Mouse (Mus musculus) lung, adult 18-20 months (tissue): Measurements from ENCODE around the gene Gm13199.
A peak's percentile ranks its signal among the peaks of the same experiment; 100 is the strongest.

ENCODE experiments used
- DNase-seq, 2 experiments: peaks; one replicate each; pipeline ENCODE4 v3.0.0; 2022; ENCODE audit warnings: mixed read lengths in 2 of 2

Gm13199 gene

GRCm38 (mm10) chr2:5862834-5863233 is at the start of gene Gm13199:
Gene Gm13199 (minus strand): TSS chr2:5862934.
- no peak for DNase-seq

DNA sequence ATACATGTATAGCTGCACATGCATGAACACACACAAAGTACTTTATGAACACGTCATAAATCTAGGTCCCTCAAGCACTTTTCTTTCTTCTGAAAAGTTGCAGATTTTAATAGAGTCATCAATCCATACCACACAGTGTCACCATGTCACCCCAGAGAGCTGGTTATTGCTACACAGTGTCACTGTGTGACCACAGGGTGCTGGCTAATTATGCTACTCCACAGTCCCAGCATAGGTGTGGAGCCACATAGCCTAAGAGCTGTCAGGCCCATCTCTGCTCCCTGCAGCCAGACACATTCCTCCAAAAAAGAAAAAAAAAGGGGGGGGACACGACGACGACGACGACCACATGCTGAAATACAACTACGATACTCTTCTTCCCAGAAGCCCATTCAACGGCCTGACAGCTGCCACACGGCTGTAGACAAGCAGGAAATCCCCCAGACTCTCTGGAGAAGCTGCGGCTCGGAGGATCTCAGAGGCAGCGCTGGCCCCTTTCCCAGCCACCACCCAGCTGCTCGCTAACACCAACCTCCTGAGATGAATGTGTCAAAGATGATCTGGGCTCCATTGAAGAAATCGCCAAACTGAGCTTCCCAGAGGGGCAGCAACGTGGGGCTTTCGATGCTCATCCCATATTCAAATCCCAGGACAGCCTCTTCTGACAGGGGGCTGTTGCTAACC is 48.7 kb upstream of the Gm13199 start:
- no peak for DNase-seq

DNA sequence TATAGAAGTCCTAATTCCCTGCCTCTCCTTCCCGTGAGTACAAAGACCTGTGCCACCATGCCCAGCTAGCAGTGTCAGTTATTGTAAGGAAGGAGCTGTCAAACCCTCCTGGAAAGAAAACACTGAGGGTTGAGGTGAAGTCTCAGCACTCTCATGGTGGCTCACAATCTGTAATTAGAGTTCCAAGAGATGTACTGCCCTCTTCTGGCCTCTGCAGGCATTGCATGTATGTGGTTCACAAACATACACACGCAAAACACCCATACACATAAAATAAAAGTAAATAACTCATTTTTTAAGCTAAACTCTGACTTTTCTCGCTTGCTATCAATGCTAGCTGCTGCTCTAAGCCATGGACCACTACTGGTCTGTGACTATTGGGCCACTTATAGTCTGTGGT is 43.9 kb upstream of the Gm13199 start:
- peak in 1 of 2 experiments; percentile 14 for DNase-seq

DNA sequence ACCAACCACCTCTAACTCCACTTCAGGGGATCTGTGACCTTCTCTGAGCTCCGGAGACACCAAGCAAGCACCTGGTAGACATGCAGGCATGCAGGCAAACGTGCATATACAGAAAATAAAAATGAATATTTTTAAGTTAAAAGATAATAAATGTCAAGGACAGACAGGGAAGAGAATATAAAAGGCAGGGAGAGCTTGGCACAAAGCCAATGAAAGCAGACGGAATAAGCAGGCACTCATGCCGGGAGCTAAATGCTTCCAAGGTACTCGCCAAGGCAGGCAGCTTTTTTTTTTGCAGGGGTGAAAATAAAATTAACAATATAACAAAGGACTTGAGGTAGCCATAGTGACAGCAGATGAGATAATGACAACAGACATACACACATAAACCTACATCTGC is 43.4 kb upstream of the Gm13199 start:
- DNase-seq, result no peak

- DNase-seq, result peak in 1 of 2 experiments; percentile 8
Measured at GRCm38 (mm10) chr2:5900145-5900544, 37.4 kb upstream of the Gm13199 start.

DNA sequence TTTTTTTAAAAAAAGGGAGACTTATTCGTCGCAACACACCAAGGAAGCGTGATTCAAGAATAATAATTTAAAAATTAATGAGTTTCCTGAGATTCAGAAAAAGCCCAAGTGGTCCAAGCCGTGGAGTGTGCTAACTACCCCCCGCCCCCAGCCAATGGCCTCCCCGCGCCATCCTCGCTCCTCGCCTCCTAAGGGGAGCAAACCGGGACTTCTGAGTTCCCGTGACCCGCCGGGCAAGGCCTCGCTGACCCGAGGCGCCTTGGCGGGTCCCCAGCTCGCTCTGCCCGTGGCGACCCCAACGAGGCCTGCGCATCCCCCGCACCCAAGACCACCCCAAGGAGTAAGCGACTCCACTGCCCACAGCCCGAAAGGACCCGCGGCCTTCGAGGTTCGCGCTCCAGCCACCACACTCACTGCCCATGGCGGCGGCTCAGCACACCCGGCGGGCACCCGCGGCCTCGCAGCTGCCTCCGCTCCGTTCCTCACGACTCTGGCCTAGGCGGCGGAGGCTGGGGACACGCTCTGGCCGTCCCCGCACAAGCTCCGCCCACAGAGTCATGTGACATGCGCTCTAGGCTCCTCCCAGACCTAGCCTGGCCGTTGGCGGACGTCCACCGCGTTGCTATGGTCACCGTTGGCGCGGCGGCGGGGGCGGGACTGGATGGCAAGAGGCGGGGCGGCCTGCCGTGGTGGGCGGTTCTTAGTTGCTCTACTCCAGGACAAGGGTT is 32.3 kb upstream of the Gm13199 start, which contains the start of gene Sec61a2:
Gene Sec61a2 (minus strand): TSS at position 590 of the 728 bp plus-strand sequence.
- peak; percentile 96 to 97 for DNase-seq

- peak in 1 of 2 experiments; percentile 4 for DNase-seq
Measured at GRCm38 (mm10) chr2:5894296-5894695, 31.6 kb upstream of the Gm13199 start.

DNA sequence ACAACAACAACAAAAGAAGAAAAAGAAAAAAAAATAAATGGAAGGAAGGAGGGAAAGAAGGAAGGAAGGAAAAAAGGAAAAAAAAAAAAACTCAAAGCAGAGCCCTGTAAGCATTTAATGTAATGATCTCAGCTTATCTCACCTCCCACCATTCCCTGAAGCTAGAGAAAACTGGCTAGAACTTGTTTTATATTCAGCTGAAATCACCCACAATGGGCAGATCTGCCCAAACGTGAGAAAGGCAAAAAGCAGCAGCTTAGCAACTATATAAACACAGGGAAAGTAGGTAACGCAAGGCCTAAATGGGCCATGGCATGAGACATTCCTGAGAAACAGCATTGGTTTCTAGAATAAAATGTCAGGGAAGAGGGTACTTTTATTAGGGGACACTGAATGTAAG is 26.7 kb upstream of the Gm13199 start:
- DNase-seq, result no peak

- DNase-seq, result no peak
Measured at GRCm38 (mm10) chr2:5888865-5889264, 26.1 kb upstream of the Gm13199 start.

GRCm38 (mm10) chr2:5877446-5877845 is 14.7 kb upstream of the Gm13199 start:
- DNase-seq, result no peak

DNA sequence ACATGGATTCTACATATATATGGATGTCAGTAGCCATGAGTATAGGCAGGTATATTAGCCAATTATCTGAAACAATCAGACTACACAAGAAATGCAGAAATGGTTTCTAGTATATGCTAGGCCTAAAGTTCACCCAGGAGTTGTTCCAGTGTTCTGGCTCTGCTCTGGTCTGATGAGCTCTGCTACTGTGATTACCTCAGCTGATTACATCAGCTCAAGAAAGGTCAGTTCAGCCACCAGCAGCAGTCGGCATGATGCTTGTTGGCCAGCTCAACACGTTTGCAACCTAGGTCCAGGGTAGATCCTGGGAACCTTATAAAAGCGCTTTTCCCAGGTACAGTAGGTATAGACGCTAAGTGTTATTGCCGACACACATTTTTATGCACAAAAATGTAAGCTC is 7.0 kb upstream of the Gm13199 start:
- DNase-seq, result no peak

DNA sequence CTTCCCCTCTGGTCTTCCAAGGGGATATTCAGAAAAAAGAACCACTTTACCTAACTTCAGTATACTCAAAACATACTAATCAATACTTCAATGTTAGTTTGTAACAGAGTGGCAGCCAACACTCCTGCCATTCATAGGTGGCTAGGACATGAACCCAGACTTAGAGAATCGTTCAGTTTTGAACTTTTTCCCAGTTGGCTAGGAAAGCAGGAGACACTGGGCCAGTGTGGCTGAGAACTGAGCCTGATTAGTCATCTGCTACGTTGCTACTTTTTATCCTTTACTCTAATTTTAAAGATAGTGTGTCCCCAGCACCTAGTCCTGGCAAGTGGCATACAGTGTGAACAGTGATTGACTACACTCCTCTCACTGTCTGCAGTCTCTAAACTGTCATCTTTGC is 4.9 kb upstream of the Gm13199 start:
- DNase-seq, result no peak

DNA sequence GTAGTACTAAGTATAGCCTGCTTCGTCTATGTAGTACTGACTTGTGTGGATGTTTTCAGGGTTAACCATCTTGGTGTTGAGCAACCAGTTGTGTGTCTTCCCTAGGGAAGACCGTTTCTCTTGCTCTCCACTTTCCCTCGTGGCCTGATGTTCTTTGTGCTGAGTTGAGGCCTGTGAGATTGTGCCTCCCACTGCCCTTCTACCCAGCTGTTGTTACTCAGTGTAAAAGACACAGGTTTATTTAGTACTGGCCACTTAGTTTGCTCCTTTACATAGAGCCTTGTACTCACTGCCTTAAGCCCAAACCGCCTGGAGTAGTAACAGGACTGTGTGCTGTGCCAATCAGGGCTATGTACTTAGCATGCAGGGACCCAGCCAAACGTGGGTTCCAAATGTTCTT is 10.9 kb downstream of the Gm13199 start:
- no peak for DNase-seq

GRCm38 (mm10) chr2:5851116-5851515 is 11.6 kb downstream of the Gm13199 start:
- peak in 1 of 2 experiments; percentile 20 for DNase-seq

GRCm38 (mm10) chr2:5845826-5846225 is 16.9 kb downstream of the Gm13199 start:
- DNase-seq, result no peak

DNA sequence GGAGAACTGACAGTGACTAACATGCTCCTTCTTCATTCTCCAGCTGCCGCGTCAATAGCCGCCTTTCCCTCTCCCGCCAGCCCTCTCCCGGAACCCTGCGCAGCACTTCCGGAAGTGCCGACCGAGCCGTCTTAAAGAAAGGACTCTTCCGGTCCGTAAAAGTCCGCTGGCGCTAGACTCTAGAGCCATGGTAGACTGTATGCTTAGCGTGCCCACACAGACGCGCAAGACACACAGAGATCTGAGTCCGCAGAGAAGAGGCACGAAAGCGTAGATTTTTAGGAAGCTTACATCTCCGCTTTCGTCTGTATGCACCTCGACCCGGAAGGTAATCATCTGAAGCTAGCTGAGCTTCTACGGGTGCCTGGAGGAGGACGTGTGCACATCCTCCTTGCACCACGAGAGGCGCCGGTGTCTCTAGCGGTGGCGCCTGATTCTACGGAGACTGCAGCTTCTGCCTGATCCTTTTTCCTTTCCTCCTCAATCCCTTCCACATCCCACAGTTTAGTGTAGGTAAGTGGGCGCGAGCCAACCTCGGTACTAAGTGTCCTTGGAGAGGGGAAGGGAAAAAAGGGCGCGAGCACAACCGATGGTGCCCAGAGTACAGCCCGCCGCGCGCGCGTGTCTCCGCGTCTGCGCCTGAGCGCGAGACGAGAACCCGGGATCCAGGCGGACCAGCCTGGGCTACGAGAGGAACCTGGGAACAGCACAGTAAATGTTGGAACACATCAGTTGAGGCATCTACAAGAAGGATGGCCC is 17.7 kb downstream of the Gm13199 start, which contains the start of the genes Nudt5 and Cdc123:
Gene Nudt5 (plus strand): TSS at position 147 of the 759 bp plus-strand sequence.
Gene Cdc123 (minus strand): TSS at position 292 of the 759 bp plus-strand sequence.
- peak; percentile 89 to 91 for DNase-seq

DNA sequence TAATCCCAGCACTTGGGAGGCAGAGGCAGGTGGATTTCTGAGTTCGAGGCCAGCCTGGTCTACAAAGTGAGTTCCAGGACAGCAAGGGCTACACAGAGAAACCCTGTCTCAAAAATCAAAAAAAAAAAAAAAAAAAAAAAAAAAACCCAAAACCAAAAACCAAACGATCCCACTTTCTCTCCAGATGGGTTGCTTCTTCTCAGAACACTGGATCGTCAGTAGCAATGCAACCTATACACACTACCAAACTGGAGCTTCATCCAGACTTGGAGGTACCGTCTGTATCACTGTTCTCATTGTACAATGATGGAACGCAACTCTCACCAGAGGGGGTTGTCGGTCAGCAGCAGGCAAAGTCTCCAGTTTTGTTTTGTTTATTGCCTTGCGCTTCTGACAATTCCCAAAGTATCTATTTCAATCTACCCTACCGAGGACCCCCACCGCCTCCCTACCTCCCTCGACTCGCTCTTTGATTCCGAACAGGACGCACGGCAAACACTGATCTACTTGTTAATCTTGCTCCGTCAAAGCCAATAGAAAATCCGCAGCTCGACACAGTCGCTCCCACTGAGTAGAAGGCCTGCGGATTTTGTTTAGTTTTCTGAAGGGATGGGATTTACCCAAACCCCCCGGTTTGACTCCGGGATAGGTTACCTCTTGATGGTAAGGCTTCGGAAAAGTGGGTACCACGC is 18.4 kb downstream of the Gm13199 start:
- DNase-seq, result no peak

- no peak for DNase-seq
Measured at GRCm38 (mm10) chr2:5840815-5841214, 21.9 kb downstream of the Gm13199 start.

DNA sequence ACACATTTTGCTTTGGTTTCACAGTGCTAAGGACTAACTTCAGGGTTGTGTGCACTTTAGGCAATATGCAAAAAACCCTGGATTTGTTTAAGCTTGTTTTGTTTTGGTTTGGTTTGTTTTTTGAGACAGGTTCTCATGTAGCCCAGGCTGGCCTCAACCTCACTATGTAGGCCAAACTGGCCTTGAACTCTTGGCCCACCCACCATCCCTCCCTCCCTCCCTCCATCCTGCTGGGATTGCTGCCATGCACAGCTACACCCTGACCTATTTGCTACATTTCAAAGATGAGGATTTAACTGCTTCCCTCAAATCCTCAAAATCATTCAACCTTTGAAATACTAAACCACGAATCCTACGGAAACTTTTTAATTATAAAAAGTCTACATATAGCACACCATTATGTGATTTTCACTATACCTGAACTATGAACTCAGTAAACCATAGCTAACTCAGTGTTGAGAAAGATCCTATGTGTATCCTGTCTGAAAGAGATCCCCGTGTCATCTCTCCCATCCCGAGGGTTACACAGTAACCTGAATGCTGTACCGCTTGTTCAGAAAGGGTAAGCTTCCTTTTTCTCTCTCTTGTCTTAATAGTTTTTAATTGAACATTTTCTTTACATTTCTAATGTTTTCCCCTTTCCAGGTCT is 37.3 kb downstream of the Gm13199 start:
- DNase-seq, result no peak

DNA sequence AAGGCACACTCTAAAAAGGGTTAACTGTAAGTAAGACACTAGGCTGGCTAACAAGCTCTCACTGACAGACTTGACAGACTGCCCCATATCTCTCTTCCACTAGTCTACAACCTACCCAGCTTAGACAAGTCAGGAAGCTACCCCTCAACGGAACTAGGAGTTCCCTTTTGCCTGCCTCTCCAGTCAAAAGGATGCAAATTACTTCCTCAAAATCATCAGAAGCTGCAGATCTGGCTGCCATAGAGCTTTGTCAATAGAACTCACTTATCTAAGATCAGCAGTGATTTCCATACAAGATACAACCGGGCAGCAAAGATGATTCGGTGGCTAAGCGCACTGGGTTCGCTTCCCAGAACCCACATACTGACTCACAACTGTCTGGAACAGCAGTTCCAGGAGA is 38.0 kb downstream of the Gm13199 start:
- DNase-seq, result no peak

DNA sequence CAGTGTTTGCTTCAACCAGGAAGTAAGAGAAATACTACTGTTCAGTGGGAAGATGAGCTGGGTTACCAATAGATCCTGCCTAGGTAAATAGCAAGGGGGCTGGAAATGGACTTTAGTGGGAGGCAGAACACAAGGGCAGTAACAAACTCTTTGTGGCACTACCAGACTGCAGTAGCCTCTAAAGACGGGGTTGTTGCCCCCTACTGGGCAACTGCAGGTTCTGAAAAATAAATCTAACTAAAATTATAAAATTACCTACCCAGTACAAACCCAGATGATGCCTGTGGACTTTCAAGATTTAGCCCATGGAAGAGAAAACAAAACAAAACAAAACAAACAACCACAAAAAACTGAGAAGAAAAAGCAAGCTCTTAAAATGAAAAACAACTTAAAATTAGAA is 38.5 kb downstream of the Gm13199 start:
- no peak for DNase-seq

DNA sequence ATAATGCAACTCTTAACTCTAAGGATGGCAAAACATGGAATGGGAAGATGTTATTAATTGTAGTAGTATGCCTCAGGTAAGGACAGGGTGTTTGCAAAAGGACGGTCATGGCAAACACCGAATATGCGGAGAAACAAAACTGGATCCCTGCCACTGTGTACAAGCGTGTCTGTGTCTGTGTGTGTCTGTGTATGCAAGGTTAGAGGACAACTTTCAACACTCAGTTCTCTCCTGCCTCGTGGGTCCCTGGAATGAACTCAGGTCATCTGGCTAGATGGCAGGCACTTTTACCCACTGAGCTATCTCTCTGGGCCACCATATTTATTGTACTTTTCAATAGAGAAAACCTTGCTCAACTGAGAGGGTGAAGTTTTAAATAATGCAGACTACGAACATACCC is 40.3 kb downstream of the Gm13199 start:
- DNase-seq, result no peak
